Mouse (Mus musculus) hindbrain, postnatal 0 days (tissue): ENCODE results near the gene Noto. TPM values are rescaled to one million over a fixed set of nuclear protein-coding genes. Genes with fewer than 3 reads are reported as not detected.

Source experiments
- ATAC-seq: fragments of 200-750 bp; cut with Nextera tagmentation; 2 replicates; pipeline ENCODE4 v1.8.0; 2017; ENCODE audit warnings: mild to moderate bottlenecking, moderate TSS enrichment, moderate library complexity
- DNase-seq: peaks from one replicate; pipeline ENCODE4 v3.0.0-alpha.2; 2015; ENCODE audit warnings: low spot score
- H3K27ac ChIP-seq: fragments of 300-500 bp; sonication (generic); 2 replicates; pipeline ENCODE4 v1.5.1; 2014; ENCODE audit warnings: mild to moderate bottlenecking
- H3K27me3 ChIP-seq: fragments of 300-500 bp; sonication (generic); 2 replicates; pipeline ENCODE4 v1.6.1; 2014; ENCODE audit warnings: low read length, mixed read lengths; ENCODE audit not compliant: insufficient read depth
- H3K36me3 ChIP-seq: fragments of 300-500 bp; sonication (generic); 2 replicates; pipeline ENCODE4 v1.6.1; 2014; ENCODE audit warnings: low read length, mixed read lengths; ENCODE audit not compliant: insufficient read depth
- H3K4me1 ChIP-seq: fragments of 300-500 bp; sonication (generic); 2 replicates; pipeline ENCODE4 v1.6.1; 2014; ENCODE audit warnings: antibody characterized with exemption, low read length, mixed read lengths; ENCODE audit not compliant: insufficient read depth
- H3K4me2 ChIP-seq: fragments of 300-500 bp; sonication (generic); 2 replicates; pipeline ENCODE4 v1.6.1; 2014; ENCODE audit warnings: low read depth, mild to moderate bottlenecking, low read length, moderate library complexity, mixed read lengths
- H3K4me3 ChIP-seq: fragments of 300-500 bp; sonication (generic); 2 replicates; pipeline ENCODE4 v1.5.1; 2014; ENCODE audit warnings: low read length
- H3K9ac ChIP-seq: fragments of 300-500 bp; sonication (generic); replicated peaks from 2 replicates; pipeline ENCODE4 v1.6.1; 2014; ENCODE audit warnings: mild to moderate bottlenecking, low read length, moderate library complexity, mixed read lengths
- H3K9me3 ChIP-seq: fragments of 300-500 bp; sonication (generic); 2 replicates; pipeline ENCODE4 v1.6.1; 2016; ENCODE audit warnings: low read length, mixed read lengths
- CTCF ChIP-seq: IDR thresholded peaks from 2 replicates; pipeline ENCODE4 v1.5.1; 2016; ENCODE audit warnings: antibody characterized with exemption, control low read depth, low read depth
- WGBS: fragments of 180-500 bp; shearing (Covaris S2); extraction: QIAGEN DNeasy Blood & Tissue Kit; methylation state at CpG from one replicate; pipeline ENCODE4 v1.1.7; 2014; 5-methylcytosine and 5-hydroxymethylcytosine counted together
- polyA plus RNA-seq: library from polyadenylated mRNA; unstranded; fragments of >200 nt; fragmentation: Nextera tagmentation; extraction: Ambion mirVana; gene quantifications from 2 replicates; pipeline ENCODE4 v1.2.1, GENCODE M21; 2015
- total RNA-seq: library from RNA; depleted of rRNA; stranded (reverse); fragments of >200 nt; gene quantifications from 2 replicates; pipeline ENCODE4 v1.2.3, GENCODE M21; 2014

Gene Noto
- total and polyA plus RNA-seq, 2 experiments from 2014 or later, result not detected

GRCm38 (mm10) chr6:85397165-85397564, 26.5 kb upstream of the Noto start:
- Histone ChIP-seq H3K9ac (no peak overlapping the region), H3K9me3 (no peaks in the 10 kb centered on the region), H3K4me1 (no peaks in the 10 kb centered on the region), H3K36me3 (no peaks in the 10 kb centered on the region), H3K4me2 (no peak overlapping the region), H3K27ac (no peak overlapping the region), H3K27me3 (no peaks in the 10 kb centered on the region), H3K4me3 (no peak overlapping the region)
- TF ChIP-seq CTCF, result peak; percentile 51
- WGBS, result 10% methylated on average over 1 of the region's 1 CpGs
- ATAC-seq, result no peak
- DNase-seq, result no peak

DNA sequence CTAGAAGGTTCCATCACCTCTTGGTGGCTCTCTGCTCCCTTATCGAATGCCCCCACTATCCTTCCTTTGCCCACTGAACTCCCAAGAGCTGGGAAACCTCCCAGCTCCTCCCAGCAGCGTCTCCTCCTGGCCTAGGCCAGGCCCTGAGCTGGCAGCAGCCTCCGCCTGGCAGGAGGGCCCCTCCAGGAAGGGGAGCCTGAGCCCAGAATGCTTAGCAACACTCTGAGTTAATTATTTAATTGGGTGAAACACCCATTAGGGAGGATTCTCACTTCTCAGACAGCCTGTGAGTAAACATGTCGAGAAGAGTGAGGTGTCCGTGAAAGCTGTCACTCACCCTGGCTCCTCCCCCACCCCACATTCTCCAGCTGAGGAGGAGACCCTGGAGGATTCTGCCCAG, 24.0 kb upstream of the Noto start:
- TF ChIP-seq CTCF, result no peak
- ATAC-seq (peak; percentile 47; the same call in 1 of the 2 replicates), DNase-seq (no peak)
- H3K4me2 ChIP-seq, result no peak overlapping the region
- H3K27ac ChIP-seq, result no peak overlapping the region
- no peak overlapping the region for H3K4me3 ChIP-seq
- H3K4me1 ChIP-seq, result no peaks in the 10 kb centered on the region
- no peaks in the 10 kb centered on the region for H3K27me3 ChIP-seq
- no peaks in the 10 kb centered on the region for H3K36me3 ChIP-seq
- whole genome bisulfite sequencing, result 28% methylated on average over 5 of the region's 5 CpGs
- no peaks in the 10 kb centered on the region for H3K9me3 ChIP-seq
- no peak overlapping the region for H3K9ac ChIP-seq

- Histone ChIP-seq H3K27me3 (peaks cover 3% of the 10 kb centered on the region; the same call in 1 of the 2 replicates), H3K4me1 (no peaks in the 10 kb centered on the region), H3K4me2 (no peak overlapping the region), H3K9me3 (no peaks in the 10 kb centered on the region), H3K9ac (no peak overlapping the region), H3K36me3 (no peaks in the 10 kb centered on the region), H3K4me3 (no peak overlapping the region), H3K27ac (no peak overlapping the region)
- ATAC-seq, result no peak
- no peak for DNase-seq
- WGBS, result 59% methylated on average over 2 of the region's 2 CpGs
- TF ChIP-seq CTCF, result no peak
Measured at GRCm38 (mm10) chr6:85402613-85403012, 21.1 kb upstream of the Noto start.

- no peak for TF ChIP-seq CTCF
- Histone ChIP-seq H3K27me3 (peaks cover 7% of the 10 kb centered on the region; the same call in 1 of the 2 replicates), H3K36me3 (no peaks in the 10 kb centered on the region), H3K9me3 (no peaks in the 10 kb centered on the region), H3K27ac (no peak overlapping the region), H3K4me3 (no peak overlapping the region), H3K4me1 (no peaks in the 10 kb centered on the region), H3K4me2 (no peak overlapping the region), H3K9ac (no peak overlapping the region)
- WGBS, result 64% methylated on average over 10 of the region's 10 CpGs
- DNase-seq (no peak), ATAC-seq (no peak)
Measured at GRCm38 (mm10) chr6:85403039-85403438, 20.6 kb upstream of the Noto start.

GRCm38 (mm10) chr6:85409003-85409402, 14.7 kb upstream of the Noto start:
- 0 out of 2 replicates have a peak, but pooled peaks cover 6% of the 10 kb centered on the region for H3K4me1 ChIP-seq
- H3K9ac ChIP-seq, result peak overlapping the region; percentile 31; the same call in 1 of the 2 replicates
- H3K27ac ChIP-seq, result no peak overlapping the region
- DNase-seq (peak; percentile 17), ATAC-seq (no peak)
- peaks cover 22% of the 10 kb centered on the region for H3K27me3 ChIP-seq
- peak overlapping the region; percentile 58 for H3K4me2 ChIP-seq
- 2% methylated on average over 31 of the region's 31 CpGs for WGBS
- H3K4me3 ChIP-seq, result peak overlapping the region; percentile 31
- no peaks in the 10 kb centered on the region for H3K9me3 ChIP-seq
- TF ChIP-seq CTCF, result no peak
- H3K36me3 ChIP-seq, result no peaks in the 10 kb centered on the region

GRCm38 (mm10) chr6:85410771-85411273, 12.9 kb upstream of the Noto start:
- Histone ChIP-seq H3K27me3 (peaks cover 22% of the 10 kb centered on the region), H3K4me2 (no peak overlapping the region), H3K4me3 (no peak overlapping the region), H3K9ac (no peak overlapping the region), H3K27ac (no peak overlapping the region), H3K9me3 (no peaks in the 10 kb centered on the region), H3K36me3 (no peaks in the 10 kb centered on the region), H3K4me1 (0 out of 2 replicates have a peak, but pooled peaks cover 6% of the 10 kb centered on the region)
- peak; percentile 90 for DNase-seq
- peak; percentile 90 for ATAC-seq
- WGBS, result 13% methylated on average over 13 of the region's 13 CpGs
- peak; percentile 80 for TF ChIP-seq CTCF

GRCm38 (mm10) chr6:85415829-85416228, 7.9 kb upstream of the Noto start:
- Histone ChIP-seq H3K27me3 (no peaks in the 10 kb centered on the region), H3K9me3 (no peaks in the 10 kb centered on the region), H3K4me2 (no peak overlapping the region), H3K27ac (no peak overlapping the region), H3K4me3 (no peak overlapping the region), H3K9ac (no peak overlapping the region), H3K36me3 (no peaks in the 10 kb centered on the region), H3K4me1 (no peaks in the 10 kb centered on the region)
- WGBS, result 61% methylated on average over 3 of the region's 3 CpGs
- ATAC-seq (no peak), DNase-seq (no peak)
- no peak for TF ChIP-seq CTCF
